Mouse (Mus musculus) forebrain, embryonic 15.5 days (tissue): ENCODE measurements at regions not wholly inside any gene's neighbourhood (a gene's known extent, or its start where the extent isn't known, plus 50 kb on each side); places are given as distances from the start of the nearest gene placed in this dataset.

Experiments
- ATAC-seq: fragments of 200-750 bp; cut with Nextera tagmentation; replicated peaks from 2 replicates; pipeline ENCODE4 v1.8.0; 2017; ENCODE audit warnings: mild to moderate bottlenecking, moderate TSS enrichment, moderate library complexity
- H3K27ac ChIP-seq: fragments of 300-500 bp; sonication (generic); replicated peaks from 2 replicates; pipeline ENCODE4 v1.5.1; 2015; ENCODE audit warnings: mild to moderate bottlenecking, inconsistent platforms
- H3K27me3 ChIP-seq: fragments of 300-500 bp; sonication (generic); 2 replicates; pipeline ENCODE4 v1.6.1; 2015; ENCODE audit warnings: inconsistent platforms
- H3K36me3 ChIP-seq: fragments of 300-500 bp; sonication (generic); 2 replicates; pipeline ENCODE4 v1.6.1; 2015; ENCODE audit warnings: mild to moderate bottlenecking, inconsistent platforms
- H3K4me1 ChIP-seq: fragments of 300-500 bp; sonication (generic); 2 replicates; pipeline ENCODE4 v1.6.1; 2015; ENCODE audit warnings: inconsistent platforms
- H3K4me2 ChIP-seq: fragments of 300-500 bp; sonication (generic); replicated peaks from 2 replicates; pipeline ENCODE4 v1.6.1; 2015; ENCODE audit warnings: mild to moderate bottlenecking, inconsistent platforms
- H3K4me3 ChIP-seq: fragments of 300-500 bp; sonication (generic); 2 replicates; pipeline ENCODE4 v1.5.1; 2015; ENCODE audit warnings: mild to moderate bottlenecking, inconsistent platforms
- H3K9ac ChIP-seq: fragments of 300-500 bp; sonication (generic); replicated peaks from 2 replicates; pipeline ENCODE4 v1.6.1; 2015; ENCODE audit warnings: mild to moderate bottlenecking, inconsistent platforms
- H3K9me3 ChIP-seq: fragments of 300-500 bp; sonication (generic); 2 replicates; pipeline ENCODE4 v1.6.1; 2016; ENCODE audit warnings: inconsistent platforms
- WGBS: fragments of 180-500 bp; shearing (Covaris S2); methylation state at CpG from one replicate; pipeline ENCODE4 v1.1.7; 2015; ENCODE audit warnings: mixed read lengths; 5-methylcytosine and 5-hydroxymethylcytosine counted together

- no peaks in the 10 kb centered on the region for H3K9me3 ChIP-seq
- H3K4me2 ChIP-seq, result no peak overlapping the region
- no peaks in the 10 kb centered on the region for H3K36me3 ChIP-seq
- H3K27me3 ChIP-seq, result no peaks in the 10 kb centered on the region
- no peak for ATAC-seq
- WGBS, result 92% methylated on average over 8 of the region's 8 CpGs
- H3K4me1 ChIP-seq, result no peaks in the 10 kb centered on the region
- H3K4me3 ChIP-seq, result no peak overlapping the region
- no peak overlapping the region for H3K9ac ChIP-seq
- H3K27ac ChIP-seq, result no peak overlapping the region
Observed at GRCm38 (mm10) chr7:136414808-136415207, 479.6 kb upstream of the Mgmt start.

- H3K27me3 ChIP-seq, result no peaks in the 10 kb centered on the region
- no peaks in the 10 kb centered on the region for H3K9me3 ChIP-seq
- no peaks in the 10 kb centered on the region for H3K36me3 ChIP-seq
- no peak overlapping the region for H3K4me3 ChIP-seq
- H3K4me2 ChIP-seq, result no peak overlapping the region
- H3K27ac ChIP-seq, result no peak overlapping the region
- WGBS, result 41% methylated on average over 4 of the region's 4 CpGs
- H3K9ac ChIP-seq, result no peak overlapping the region
- ATAC-seq, result no peak
- H3K4me1 ChIP-seq, result no peaks in the 10 kb centered on the region
Observed at GRCm38 (mm10) chr7:136417327-136417726, 477.1 kb upstream of the Mgmt start.

GRCm38 (mm10) chr7:136423846-136424531 is 470.4 kb upstream of the Mgmt start:
- Histone ChIP-seq H3K9ac (no peak overlapping the region), H3K9me3 (no peaks in the 10 kb centered on the region), H3K27ac (no peak overlapping the region), H3K36me3 (no peaks in the 10 kb centered on the region), H3K4me2 (no peak overlapping the region), H3K4me3 (no peak overlapping the region), H3K27me3 (no peaks in the 10 kb centered on the region), H3K4me1 (no peaks in the 10 kb centered on the region)
- no peak for ATAC-seq
- 47% methylated on average over 8 of the region's 8 CpGs for WGBS

GRCm38 (mm10) chr7:136427164-136427563 is 467.2 kb upstream of the Mgmt start:
- Histone ChIP-seq H3K27me3 (0 out of 2 replicates have a peak, but pooled peaks cover 3% of the 10 kb centered on the region), H3K9me3 (no peaks in the 10 kb centered on the region), H3K27ac (no peak overlapping the region), H3K4me2 (no peak overlapping the region), H3K4me3 (no peak overlapping the region), H3K9ac (no peak overlapping the region), H3K4me1 (peaks cover 17% of the 10 kb centered on the region), H3K36me3 (no peaks in the 10 kb centered on the region)
- 69% methylated on average over 4 of the region's 4 CpGs for WGBS
- no peak for ATAC-seq

GRCm38 (mm10) chr7:136430085-136431011 is 464.1 kb upstream of the Mgmt start:
- Histone ChIP-seq H3K27me3 (0 out of 2 replicates have a peak, but pooled peaks cover 3% of the 10 kb centered on the region), H3K4me1 (peaks cover 25% of the 10 kb centered on the region), H3K4me2 (no peak overlapping the region), H3K9me3 (no peaks in the 10 kb centered on the region), H3K4me3 (no peak overlapping the region), H3K9ac (no peak overlapping the region), H3K36me3 (no peaks in the 10 kb centered on the region), H3K27ac (no peak overlapping the region)
- 26% methylated on average over 21 of the region's 21 CpGs for WGBS
- ATAC-seq, result no peak

- H3K9me3 ChIP-seq, result no peaks in the 10 kb centered on the region
- no peaks in the 10 kb centered on the region for H3K36me3 ChIP-seq
- H3K4me1 ChIP-seq, result peaks cover 25% of the 10 kb centered on the region
- no peak overlapping the region for H3K4me3 ChIP-seq
- no peak overlapping the region for H3K4me2 ChIP-seq
- WGBS, result 62% methylated on average over 3 of the region's 3 CpGs
- no peak overlapping the region for H3K27ac ChIP-seq
- no peak overlapping the region for H3K9ac ChIP-seq
- 0 out of 2 replicates have a peak, but pooled peaks cover 3% of the 10 kb centered on the region for H3K27me3 ChIP-seq
- no peak for ATAC-seq
Observed at GRCm38 (mm10) chr7:136433699-136434098, 460.7 kb upstream of the Mgmt start.

- Histone ChIP-seq H3K4me1 (peaks cover 25% of the 10 kb centered on the region), H3K4me2 (no peak overlapping the region), H3K36me3 (no peaks in the 10 kb centered on the region), H3K9ac (no peak overlapping the region), H3K9me3 (no peaks in the 10 kb centered on the region), H3K27me3 (0 out of 2 replicates have a peak, but pooled peaks cover 2% of the 10 kb centered on the region), H3K4me3 (no peak overlapping the region), H3K27ac (no peak overlapping the region)
- 71% methylated on average over 13 of the region's 13 CpGs for WGBS
- ATAC-seq, result no peak
Observed at GRCm38 (mm10) chr7:136434510-136434909, 459.9 kb upstream of the Mgmt start.

- Histone ChIP-seq H3K4me2 (no peak overlapping the region), H3K27ac (no peak overlapping the region), H3K9ac (no peak overlapping the region), H3K4me1 (no peaks in the 10 kb centered on the region), H3K36me3 (no peaks in the 10 kb centered on the region), H3K27me3 (no peaks in the 10 kb centered on the region), H3K4me3 (no peak overlapping the region), H3K9me3 (no peaks in the 10 kb centered on the region)
- 59% methylated on average over 2 of the region's 2 CpGs for WGBS
- no peak for ATAC-seq
Observed at GRCm38 (mm10) chr7:136443436-136443835, 451.0 kb upstream of the Mgmt start.

- H3K9me3 ChIP-seq, result no peaks in the 10 kb centered on the region
- H3K36me3 ChIP-seq, result no peaks in the 10 kb centered on the region
- H3K27me3 ChIP-seq, result no peaks in the 10 kb centered on the region
- H3K27ac ChIP-seq, result no peak overlapping the region
- no peak overlapping the region for H3K4me2 ChIP-seq
- WGBS, result 88% methylated on average over 6 of the region's 6 CpGs
- no peak overlapping the region for H3K9ac ChIP-seq
- no peak overlapping the region for H3K4me3 ChIP-seq
- H3K4me1 ChIP-seq, result no peaks in the 10 kb centered on the region
- no peak for ATAC-seq
Observed at GRCm38 (mm10) chr7:136445091-136445490, 449.3 kb upstream of the Mgmt start.

- Histone ChIP-seq H3K9me3 (no peaks in the 10 kb centered on the region), H3K27me3 (no peaks in the 10 kb centered on the region), H3K4me1 (no peaks in the 10 kb centered on the region), H3K9ac (no peak overlapping the region), H3K4me3 (no peak overlapping the region), H3K27ac (no peak overlapping the region), H3K36me3 (no peaks in the 10 kb centered on the region), H3K4me2 (no peak overlapping the region)
- no peak for ATAC-seq
- 97% methylated on average over 1 of the region's 1 CpGs for WGBS
Observed at GRCm38 (mm10) chr7:136449286-136449685, 445.1 kb upstream of the Mgmt start.

GRCm38 (mm10) chr7:136451672-136452361 is 442.6 kb upstream of the Mgmt start:
- Histone ChIP-seq H3K9me3 (no peaks in the 10 kb centered on the region), H3K9ac (no peak overlapping the region), H3K36me3 (no peaks in the 10 kb centered on the region), H3K4me3 (no peak overlapping the region), H3K27ac (no peak overlapping the region), H3K4me2 (no peak overlapping the region), H3K27me3 (no peaks in the 10 kb centered on the region), H3K4me1 (no peaks in the 10 kb centered on the region)
- 80% methylated on average over 8 of the region's 8 CpGs for WGBS
- no peak for ATAC-seq

GRCm38 (mm10) chr7:136452561-136452960 is 441.9 kb upstream of the Mgmt start:
- Histone ChIP-seq H3K4me2 (no peak overlapping the region), H3K27me3 (no peaks in the 10 kb centered on the region), H3K4me3 (no peak overlapping the region), H3K4me1 (no peaks in the 10 kb centered on the region), H3K9ac (no peak overlapping the region), H3K27ac (no peak overlapping the region), H3K36me3 (no peaks in the 10 kb centered on the region), H3K9me3 (no peaks in the 10 kb centered on the region)
- no peak for ATAC-seq
- WGBS, result 68% methylated on average over 5 of the region's 5 CpGs
